Mouse (Mus musculus): ENCODE data around the gene Morc3. TPM values are rescaled to one million over a fixed set of nuclear protein-coding genes. Genes with fewer than 3 reads are reported as not detected.

Gene Morc3
- total RNA-seq, 1 experiment from 2014 or later: 241 TPM

DNA sequence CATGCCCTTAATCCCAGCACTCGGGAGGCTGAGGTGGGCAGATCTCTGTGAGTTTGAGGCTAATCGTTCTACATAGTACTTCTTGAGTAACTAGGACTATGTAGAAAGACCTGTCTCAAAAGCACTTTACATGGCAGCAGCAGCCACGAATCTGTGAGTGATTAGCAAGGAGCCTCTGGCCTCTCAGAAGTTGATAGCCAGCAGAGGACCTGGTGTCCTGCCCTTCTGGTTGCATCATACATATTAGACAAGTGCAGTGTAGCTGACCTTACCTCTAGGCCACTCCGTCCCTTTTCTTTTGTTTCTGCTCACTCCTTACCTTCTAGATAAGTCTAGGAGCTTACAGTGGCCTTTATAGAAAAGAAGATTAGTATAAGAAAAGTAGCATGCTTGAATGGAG, 28.0 kb downstream of the Morc3 start:
- ATAC-seq (replicated peaks; ENCODE audit: insufficient number of reproducible peaks, low FRiP score, low TSS enrichment, poor library complexity, severe bottlenecking): no peak

DNA sequence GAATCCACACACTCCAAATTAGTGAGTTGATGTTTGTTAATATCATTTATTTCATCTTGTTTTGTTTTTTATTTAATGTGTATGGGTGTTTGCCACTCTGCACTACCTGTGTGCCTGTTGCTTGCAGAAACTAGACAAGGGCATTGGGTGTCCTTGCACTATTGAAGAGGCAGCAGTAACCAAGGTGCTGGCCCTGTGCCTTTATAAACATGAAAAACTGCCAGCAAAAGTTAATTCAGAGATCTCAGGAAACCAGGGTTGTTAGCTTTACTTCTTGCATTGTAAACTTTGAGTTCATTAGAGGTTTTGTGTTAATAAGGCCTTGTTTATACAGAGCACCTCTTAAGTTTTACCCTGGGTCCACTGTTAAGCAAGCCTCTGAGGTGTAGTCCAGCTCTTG, 28.8 kb downstream of the Morc3 start:
- ATAC-seq (replicated peaks; ENCODE audit: insufficient number of reproducible peaks, low FRiP score, low TSS enrichment, poor library complexity, severe bottlenecking): no peak

DNA sequence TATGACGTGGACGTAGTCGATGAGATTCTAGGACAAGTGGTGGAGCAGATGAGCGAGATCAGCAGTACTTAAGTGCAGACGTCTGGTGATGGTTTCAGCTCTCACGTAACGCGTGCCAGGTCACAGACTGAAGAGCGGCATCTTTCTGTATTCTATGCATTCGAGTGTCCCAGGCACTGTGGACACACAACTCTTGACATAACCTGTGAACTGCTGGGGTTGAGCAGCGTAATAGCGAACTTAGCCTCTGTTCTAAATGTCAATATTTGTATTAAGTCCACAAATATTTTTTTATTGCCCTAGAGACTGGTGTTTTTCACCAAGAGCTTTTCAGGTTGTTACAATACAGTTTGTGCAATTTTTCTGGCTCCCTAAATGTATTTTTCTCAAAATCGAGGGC, 42.9 kb downstream of the Morc3 start:
- ATAC-seq (replicated peaks; ENCODE audit: insufficient number of reproducible peaks, low FRiP score, low TSS enrichment, poor library complexity, severe bottlenecking): no peak

DNA sequence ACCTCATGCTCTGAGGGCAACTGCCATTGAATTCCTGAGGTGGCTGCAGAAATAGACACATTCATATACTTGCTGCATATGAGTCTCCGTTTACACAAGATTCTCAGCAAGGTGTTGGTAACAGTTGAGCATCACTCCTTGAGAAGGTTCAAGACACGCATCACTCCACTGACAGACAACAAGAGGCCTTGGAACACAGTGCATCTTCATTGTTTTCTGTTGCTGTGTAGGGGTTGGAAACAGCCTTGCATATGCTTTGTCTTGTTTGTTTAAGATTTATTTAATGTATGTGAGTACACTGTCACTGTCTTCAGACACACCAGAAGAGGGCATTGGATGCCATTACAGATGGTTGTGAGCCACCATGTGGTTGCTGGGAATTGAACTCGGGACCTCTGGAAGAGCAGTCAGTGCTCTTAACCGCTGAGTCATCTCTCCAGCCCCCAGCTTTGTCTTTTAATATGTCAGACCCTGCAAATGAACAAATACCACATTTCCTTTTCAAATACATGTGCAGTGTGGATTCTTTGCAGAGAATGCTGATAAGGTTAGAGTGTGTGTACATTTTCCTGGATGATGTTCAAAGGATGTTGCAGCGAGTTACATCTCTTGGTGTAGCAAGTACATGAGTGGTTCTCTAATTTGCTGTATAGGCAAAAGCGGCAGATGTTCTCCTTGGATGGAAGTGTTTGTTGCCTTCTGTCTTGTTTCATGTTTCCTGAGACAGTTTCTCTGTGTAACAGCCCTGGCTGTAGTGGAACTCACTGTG, 45.9 kb downstream of the Morc3 start:
- ATAC-seq (replicated peaks; ENCODE audit: insufficient number of reproducible peaks, low FRiP score, low TSS enrichment, poor library complexity, severe bottlenecking): no peak

DNA sequence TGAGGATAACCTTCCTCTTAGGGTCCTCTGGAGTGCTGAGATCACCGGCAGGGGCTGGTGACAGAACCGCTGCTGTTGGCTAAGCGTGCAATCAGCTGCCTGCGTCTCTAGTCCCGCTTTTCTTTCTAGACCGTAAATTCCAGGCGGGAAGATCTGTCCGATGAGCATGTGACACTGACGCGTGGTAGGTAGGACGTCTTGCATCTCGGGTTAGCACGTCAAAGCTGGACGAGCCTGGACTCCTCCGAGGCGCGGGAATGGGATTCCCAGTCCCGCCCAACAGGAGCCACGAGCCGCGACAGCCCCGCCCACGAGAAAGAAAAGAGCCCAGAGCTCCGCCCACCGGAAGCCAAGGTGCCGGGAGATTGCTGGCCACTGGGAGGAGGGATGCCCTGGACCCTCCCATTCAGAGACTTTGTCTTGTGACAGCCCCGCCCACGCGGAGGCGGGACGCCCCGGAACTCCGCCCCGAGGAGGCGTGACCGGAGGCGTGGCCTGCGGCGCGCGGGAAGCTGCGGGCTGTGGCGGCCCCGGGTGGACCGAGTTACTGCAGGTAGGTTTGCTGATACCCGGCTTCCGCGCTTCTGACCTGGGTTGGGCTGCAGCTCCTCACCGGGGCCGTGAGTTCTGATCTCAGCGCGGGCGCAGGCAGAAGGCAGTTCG, 51.6 kb downstream of the Morc3 start, which contains the start of gene Chaf1b:
Gene Chaf1b (plus strand): TSS at position 479 of the 663 bp plus-strand sequence.
- peak; percentile 95 for ATAC-seq (replicated peaks; ENCODE audit: insufficient number of reproducible peaks, low FRiP score, low TSS enrichment, poor library complexity, severe bottlenecking)

DNA sequence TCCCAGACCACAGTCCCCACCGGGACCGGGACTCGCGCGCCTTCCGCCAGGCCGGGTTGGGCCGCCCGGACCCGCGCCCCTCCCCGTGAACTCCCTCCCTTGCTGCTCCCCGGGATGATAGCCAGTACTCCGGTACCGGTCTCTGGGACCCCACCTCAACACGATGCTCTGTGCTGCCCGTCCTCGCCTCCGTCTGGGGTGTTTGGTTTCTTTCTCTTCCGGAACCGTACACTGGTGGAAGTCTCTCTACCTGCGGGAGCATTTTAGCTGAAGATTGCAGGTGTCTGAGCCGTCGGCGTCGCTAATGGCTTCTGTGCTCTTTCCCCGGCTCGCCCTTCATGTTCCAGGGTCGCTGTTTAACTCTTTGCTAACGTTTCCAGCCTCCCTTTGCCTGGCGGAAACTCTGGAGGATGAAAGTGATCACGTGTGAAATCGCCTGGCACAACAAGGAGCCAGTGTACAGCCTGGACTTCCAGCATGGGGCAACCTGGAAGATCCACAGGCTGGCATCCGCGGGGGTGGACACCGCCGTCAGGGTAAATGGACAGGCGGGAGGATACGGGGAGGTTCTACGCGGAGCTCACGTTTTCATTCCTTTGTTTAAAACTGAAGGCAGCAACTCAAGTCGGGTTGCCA, 52.3 kb downstream of the Morc3 start:
- 0 out of 2 replicates have a peak, but pooled peaks have one; percentile 10 for ATAC-seq (replicated peaks; ENCODE audit: insufficient number of reproducible peaks, low FRiP score, low TSS enrichment, poor library complexity, severe bottlenecking)

DNA sequence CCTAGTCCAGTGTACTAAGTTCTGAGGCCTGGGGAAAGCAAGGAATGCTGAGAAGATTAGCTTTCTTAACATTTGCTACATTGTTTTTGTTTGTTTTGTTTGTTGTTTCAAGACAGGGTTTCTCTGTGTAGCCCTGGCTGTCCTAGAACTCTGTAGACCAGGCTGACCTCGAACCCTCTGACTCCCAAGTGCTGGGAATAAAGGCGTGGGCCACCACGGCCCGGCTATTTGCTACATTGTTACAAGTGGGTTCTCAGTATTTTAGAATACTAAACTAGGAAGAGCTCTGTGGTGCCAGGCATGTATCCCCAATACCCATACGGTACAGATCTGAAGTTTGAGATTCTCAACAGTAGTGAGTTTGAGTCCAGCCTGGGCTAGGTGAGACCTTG, 52.8 kb downstream of the Morc3 start:
- no peak for ATAC-seq (replicated peaks; ENCODE audit: insufficient number of reproducible peaks, low FRiP score, low TSS enrichment, poor library complexity, severe bottlenecking)

DNA sequence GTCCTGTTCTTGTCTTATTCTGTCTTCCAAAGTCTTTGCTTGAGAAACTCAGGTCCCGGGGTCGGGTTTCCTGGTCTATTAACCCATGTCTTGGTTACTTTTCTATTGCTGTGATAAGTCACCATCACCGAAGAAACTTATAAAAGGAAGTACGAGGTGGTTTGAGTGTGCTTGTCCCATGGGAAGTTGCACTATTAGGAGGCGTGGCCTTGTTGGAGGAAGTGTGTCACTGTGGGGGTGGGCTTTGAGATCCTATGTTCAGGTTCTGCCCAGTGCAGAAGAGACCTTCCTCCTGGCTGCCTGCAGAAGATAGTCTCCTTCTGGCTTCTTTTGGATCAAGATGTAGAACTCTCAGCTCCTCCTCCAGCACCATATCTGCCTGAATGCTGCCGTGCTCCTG, 56.6 kb downstream of the Morc3 start:
- ATAC-seq (replicated peaks; ENCODE audit: insufficient number of reproducible peaks, low FRiP score, low TSS enrichment, poor library complexity, severe bottlenecking): no peak

DNA sequence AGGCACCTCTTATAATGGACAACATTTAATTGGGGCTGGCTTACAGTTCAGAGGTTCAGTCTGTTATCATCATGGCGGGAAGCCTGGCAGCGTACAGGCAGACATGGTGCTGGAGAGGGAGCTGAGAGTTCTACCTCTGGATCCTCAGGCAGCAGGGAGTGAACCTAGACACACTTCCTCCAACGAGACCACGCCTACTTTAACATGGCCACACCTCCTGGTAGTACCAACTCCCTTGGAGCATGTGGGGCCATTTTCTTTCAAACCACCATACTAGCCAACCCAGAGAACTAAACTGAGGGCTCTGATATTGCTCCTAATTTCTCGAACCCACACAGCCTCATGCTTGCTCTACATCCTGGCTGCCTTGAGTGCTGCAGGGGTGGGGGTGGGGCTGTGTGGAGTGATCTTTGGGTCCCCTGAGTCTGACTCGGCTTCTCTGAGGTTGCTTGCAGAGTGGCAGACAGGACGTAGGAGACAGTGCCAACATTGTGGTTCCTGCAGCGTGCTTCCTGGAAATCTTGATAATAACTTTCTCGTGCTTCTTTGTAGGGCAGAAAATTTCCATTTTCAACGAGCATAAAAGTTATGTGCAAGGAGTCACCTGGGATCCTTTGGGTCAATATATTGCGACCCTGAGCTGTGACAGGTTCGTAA, 59.2 kb downstream of the Morc3 start:
- ATAC-seq (replicated peaks; ENCODE audit: insufficient number of reproducible peaks, low FRiP score, low TSS enrichment, poor library complexity, severe bottlenecking): no peak

DNA sequence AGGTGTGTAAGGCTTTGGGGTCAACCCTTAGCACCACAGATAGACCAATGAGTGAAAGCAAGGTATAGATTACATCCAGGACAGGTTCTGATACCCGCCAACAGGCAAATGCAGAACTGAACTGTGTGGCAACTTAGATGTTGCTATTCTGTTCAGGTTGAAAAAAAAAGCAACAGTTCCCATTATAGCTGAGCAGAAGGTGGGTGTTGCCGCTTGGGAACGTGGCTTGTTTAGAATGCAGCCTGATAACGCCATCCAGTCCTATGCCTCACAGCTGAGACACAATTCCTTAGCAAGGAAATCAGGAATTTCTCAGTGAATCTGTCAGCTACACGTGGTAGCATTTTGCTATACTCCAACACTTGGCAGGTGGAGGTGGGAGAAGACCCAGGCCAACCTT, 61.4 kb downstream of the Morc3 start:
- ATAC-seq (replicated peaks; ENCODE audit: insufficient number of reproducible peaks, low FRiP score, low TSS enrichment, poor library complexity, severe bottlenecking): no peak

DNA sequence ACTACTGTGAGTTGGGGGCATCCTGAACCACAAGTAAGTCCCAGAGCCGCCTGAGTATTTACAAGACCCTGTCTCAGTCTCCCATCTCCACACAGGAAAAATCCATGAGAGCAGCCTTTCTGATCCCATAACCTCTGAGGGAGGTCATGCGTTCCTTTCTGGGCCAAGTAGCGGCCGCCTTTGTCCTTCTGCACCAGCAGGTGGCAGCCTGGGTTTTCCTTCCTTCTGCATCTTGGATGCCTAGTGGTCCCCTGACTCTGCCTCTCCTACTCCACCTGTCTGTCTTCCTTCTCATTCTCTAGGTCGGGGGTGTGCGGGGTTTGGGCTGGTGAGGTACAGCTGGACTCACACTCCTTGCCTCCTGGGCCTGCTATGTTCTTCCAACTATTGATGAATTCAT, 71.1 kb downstream of the Morc3 start:
- ATAC-seq (replicated peaks; ENCODE audit: insufficient number of reproducible peaks, low FRiP score, low TSS enrichment, poor library complexity, severe bottlenecking): no peak

DNA sequence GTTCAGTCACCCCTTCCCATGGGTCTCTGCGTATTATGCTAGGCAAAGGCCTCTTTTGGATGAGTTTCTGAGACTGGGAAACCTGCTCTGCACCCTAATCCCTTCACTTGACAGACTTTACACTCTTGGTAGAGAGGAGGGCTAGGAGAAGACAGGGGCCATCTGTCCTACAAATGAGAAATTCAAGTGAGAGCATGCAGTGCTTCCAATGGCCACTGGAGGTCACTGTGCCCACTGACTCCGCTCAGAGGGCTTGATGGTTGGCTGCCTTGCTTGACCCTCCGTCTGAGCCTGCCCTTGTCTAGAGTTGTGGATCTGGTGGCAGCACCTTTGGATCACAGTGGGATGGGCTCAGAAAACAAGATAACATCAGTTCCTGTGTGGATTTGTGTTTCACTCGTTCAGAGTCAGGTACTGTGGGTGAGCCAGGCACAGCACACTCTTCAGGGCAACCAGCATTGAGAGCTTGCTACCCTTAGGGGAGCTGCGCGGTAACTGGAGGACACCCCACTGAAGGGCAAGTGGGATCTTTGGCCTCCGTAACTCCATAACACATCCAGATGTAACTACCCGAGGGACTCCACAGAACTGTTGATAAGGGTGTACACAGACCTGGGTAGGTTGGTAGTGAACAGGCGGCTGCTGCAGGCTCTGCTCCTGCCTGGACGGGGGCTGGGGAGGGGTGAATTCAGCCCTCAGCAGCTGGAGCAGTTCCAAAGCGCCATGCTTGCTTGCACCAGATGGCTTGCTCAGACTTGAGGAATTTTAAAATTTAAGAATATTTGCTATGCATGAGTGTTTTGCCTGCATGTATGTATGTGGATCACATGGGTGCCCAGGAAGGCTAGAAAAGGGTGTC, 74.5 kb downstream of the Morc3 start:
- peak; percentile 64 for ATAC-seq (replicated peaks; ENCODE audit: insufficient number of reproducible peaks, low FRiP score, low TSS enrichment, poor library complexity, severe bottlenecking)

DNA sequence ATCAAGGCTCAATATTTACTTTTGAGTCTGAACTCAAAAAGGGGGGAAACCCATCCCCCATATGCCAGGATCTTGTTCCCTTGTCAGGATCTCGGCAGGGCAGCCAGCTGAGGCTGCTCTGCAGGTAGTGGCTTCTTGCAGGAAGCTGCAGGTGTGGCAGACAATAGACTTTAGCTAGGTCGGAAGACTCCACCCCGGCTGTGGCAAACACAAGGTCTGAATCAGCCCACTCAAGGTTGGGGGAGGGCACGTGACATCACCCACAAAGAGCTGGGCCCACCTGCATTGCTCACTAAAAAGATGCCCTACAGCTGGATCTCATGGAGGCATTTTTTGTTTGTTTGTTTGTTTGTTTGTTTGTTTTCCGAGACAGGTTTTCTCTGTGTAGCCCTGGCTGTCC, 75.8 kb downstream of the Morc3 start:
- ATAC-seq (replicated peaks; ENCODE audit: insufficient number of reproducible peaks, low FRiP score, low TSS enrichment, poor library complexity, severe bottlenecking): no peak

DNA sequence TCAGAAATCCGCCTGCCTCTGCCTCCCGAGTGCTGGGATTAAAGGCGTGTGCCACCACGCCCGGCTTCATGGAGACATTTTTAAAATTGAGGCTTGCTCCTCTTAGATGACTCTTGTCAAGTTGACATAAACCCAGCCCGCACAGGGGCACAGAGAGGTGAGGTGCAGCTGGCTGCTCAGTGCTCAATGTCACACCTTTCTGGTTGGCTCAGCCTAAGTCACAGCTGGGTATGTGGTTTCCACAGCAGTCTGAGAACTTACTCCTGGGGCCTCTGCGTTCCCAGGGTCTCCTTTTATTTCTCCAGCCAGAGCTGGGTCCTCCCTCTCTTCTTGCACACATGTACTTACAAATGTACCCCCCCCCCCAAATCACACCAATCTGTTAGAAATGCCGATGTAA, 76.3 kb downstream of the Morc3 start:
- ATAC-seq (replicated peaks; ENCODE audit: insufficient number of reproducible peaks, low FRiP score, low TSS enrichment, poor library complexity, severe bottlenecking): no peak

DNA sequence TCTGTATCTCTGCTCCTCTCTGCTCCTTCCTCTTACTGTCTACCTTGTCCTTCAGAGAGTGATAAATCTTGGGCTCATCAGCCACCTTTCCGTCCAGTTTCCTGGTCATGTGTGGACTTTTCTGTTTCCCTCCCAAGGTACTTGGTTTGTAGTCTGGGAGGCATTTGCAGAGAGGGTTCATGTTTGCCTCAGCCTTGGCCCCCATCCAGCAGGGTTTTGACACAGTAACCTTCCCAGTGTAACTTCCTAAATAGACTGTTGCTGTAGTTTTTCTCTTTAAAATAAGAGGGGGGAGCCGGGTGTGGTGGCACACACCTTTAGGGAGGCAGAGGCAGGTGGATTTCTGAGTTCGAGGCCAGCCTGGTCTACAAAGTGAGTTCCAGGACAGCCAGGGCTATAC, 78.0 kb downstream of the Morc3 start:
- ATAC-seq (replicated peaks; ENCODE audit: insufficient number of reproducible peaks, low FRiP score, low TSS enrichment, poor library complexity, severe bottlenecking): no peak

DNA sequence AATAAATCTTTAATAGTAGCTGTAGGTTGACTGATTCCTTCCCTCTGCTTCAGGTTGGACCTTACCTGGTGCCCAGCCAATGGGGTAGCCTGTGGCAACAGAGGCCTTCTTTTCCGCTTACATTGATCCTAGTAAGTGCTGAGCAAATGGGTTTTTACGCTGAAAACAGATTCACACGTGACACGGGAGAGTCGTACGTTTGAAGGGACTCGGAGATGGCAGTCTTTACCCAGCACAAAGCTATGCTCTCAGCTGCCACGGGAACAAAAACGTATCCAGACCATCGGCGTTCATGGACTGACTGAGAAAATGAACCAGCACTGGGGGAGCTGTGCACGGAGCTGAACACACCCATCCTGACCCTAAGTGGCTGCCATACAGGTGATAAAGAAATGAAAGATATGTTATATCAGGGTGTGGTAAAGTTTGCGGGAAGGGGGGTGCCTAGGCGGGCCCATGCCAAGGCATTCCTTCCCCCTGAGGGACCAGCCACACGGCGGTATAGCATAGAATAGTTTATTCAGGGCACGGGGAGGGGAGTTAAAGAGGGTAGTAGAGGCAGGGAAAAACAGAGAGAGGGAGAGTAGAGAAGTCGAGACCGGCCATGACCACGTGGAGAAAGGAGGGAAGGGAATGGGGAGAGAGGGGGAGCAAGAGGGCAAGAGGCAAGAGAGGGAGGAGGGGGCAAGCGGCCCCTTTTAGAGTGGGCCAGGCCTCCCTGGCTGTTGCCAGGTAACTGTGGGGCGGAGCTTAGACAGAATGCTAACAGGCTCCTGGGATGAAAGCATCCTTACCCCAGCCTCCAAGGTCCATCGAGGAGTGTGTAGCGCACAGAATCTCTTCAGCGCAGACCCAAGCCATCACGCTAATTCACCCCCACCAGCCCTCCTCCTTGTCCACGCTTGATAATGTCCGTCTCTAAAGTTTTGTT, 79.1 kb downstream of the Morc3 start:
- ATAC-seq (replicated peaks; ENCODE audit: insufficient number of reproducible peaks, low FRiP score, low TSS enrichment, poor library complexity, severe bottlenecking): no peak

DNA sequence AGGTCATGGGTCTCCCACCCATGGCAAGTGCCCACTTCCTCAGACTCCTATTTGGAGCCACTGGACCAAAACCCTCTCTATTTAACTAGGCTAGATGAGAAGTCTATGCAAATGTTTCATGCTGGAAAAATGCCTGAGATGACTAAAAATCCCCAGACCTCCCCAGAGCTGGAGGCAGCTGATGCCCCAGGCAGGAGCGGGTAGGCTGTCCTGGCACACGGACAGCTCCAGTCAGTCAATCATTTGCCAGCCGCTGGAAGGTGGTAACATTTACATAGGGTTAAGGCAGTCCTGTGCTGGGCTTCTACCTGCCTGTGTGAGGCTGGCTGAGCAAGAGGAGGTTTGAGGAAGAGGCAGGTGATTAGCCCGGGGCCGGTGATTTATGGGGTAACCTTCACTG, 80.2 kb downstream of the Morc3 start:
- no peak for ATAC-seq (replicated peaks; ENCODE audit: insufficient number of reproducible peaks, low FRiP score, low TSS enrichment, poor library complexity, severe bottlenecking)

DNA sequence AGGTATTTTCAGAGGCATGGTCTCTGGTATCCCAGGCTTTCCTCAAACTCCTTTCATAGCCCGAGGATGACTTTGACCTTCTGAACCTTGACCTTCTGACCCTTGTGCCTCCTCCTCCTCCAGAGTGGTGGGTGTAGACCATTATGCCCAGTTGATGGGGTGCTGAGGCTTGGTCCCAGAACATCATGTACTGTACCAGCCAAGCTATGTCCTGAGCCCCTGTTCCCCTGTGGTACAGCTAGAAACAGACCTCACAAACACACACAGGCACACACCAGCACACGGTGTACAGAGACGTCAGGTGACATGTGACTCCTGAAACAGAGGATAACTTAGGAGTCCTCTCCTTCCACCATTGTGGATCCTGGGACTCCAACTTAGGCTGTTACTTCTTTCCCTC, 80.9 kb downstream of the Morc3 start:
- no peak for ATAC-seq (replicated peaks; ENCODE audit: insufficient number of reproducible peaks, low FRiP score, low TSS enrichment, poor library complexity, severe bottlenecking)

Measured in monocyte, adult 5-6 weeks (primary cell).